Mouse (Mus musculus) central nervous system, embryonic 18 days (tissue): ENCODE data around the gene Uba3. TPM values are rescaled to one million over a fixed set of nuclear protein-coding genes. Genes with fewer than 3 reads are reported as not detected.

Experiments used
- polyA plus RNA-seq: library from polyadenylated mRNA; depleted of rRNA; stranded (reverse); fragments of >200 nt; gene quantifications from 2 replicates; pipeline ENCODE4 v1.2.3, GENCODE M21; 2012; rRNA removed

Uba3 gene
- 80.1 and 86.1 TPM in 2 replicates for polyA plus RNA-seq

DNA sequence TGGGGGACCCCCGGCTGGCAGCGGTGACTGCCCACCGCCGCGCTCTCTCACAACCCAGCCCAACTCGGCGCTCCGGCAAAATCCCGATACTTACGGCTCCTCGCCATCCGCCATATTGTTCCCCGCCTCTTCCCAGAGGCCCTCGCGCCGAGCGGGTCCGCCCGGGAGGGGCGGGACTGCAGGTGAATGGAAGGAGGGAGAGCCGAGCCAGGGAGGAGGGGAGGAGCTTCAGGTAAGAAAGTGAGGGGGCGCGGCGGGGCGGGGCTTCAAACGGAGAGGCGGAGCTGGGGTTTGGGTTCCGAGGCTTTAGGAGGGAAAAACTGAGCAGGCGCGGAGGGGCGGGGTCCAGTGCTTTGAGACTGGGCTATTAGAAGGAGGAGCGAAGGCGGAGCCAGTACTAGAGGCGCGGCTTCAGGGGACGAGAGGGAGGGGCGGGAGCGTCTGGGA, at the start of gene Uba3:
Gene Uba3, minus strand, starts transcription at position 209 of the 447 bp plus-strand sequence.

GRCm38 (mm10) chr6:97252711-97253221, 47.3 kb upstream of the Uba3 start, which contains the start of gene Lmod3:
Lmod3 (minus strand) TSS chr6:97252759.

DNA sequence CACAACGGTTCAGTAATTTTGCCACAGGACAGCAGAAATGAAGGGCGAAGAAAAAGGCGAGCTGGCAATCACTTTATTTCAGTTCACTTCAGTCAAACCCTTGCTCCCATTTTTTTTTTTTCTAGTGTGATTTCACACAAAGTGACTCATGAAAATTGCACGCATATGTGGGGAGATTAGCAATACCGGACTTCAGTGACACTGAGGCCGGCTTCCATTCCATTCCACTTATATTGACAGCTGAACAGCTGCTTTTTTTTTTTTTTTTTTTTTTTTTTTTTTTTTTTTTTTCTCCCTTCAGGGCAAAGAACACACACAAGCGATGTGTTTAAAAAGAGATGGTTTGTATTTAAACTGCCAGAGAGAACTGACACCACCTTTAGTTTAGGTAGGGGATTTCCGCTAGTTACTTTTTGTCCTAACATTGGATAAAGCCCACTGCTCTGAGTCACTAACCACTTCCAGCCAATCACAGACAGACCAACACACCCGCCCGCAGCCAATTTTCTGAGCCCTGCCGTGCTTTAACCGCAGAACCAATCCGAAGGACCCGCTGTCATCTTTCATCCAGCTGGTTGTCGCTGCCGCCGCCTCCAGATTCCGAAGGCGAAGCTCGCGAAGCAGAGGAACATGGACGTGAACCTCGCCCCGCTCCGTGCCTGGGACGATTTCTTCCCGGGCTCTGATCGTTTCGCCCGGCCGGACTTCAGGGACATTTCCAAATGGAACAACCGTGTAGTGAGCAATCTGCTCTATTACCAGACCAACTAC, 4.9 kb upstream of the Uba3 start, which contains the start of gene Arl6ip5:
Gene Arl6ip5, plus strand, starts transcription at position 499 of the 771 bp plus-strand sequence.

DNA sequence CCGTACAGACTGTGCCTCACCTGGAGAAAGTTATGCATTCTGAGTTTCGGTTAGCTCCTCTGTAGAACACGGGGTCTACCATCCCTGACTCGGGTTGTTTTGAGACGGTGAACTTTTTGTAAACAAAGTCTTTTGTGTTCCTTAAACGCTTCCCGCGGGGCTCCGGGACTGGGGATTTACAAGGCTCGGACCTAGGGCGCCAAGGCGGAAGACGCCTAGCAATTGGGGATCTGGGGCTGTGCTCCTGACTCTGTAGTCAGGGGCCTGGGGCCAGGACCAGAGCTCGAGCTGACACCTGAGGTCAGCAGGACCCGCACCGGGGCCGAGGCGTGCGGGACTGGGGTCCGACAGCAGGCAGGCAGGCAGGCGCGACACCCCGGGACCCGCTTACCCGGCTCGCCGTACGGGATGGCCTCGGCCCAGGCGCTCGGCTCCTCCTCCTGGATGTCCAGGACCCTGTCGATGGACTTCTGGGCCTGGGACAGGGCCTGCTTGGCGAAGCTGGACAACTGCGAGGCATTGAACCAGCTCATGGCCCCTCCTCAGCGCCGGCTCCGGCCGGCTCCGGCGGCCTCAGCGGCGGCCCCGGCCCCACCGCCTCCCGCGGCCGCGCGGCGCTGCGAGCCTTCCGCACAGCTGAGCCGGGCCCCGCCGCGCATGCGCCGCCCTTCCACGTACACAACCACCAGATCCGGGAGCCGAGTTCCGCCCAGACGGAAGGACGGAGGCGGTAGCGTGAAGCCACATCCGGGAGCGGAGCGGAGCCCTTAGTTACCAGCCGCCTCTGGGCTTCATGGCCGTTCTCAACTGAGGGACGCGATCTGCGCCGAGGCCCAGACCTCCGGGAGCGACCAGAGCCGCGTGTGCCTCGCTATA, 26.7 kb downstream of the Uba3 start, which contains the start of gene Tmf1:
Gene Tmf1, minus strand, starts transcription at position 632 of the 876 bp plus-strand sequence.

GRCm38 (mm10) chr6:97148383-97149251, 56.8 kb downstream of the Uba3 start, which contains the start of gene Eogt:
Eogt (minus strand) TSS chr6:97149182.

Other genes with a start within 250 kb of the Uba3 start
- 1.2 and 2.4 TPM in 2 replicates for gene Fam19a4, start 145.2 kb downstream of the Uba3 start, polyA plus RNA-seq
- gene Eogt, start 56.5 kb downstream of the Uba3 start, polyA plus RNA-seq: 22.4 and 25.0 TPM in 2 replicates
- gene Tmf1, start 26.5 kb downstream of the Uba3 start, polyA plus RNA-seq: 5.6 TPM in 2 replicates
- gene Arl6ip5, start 5.0 kb upstream of the Uba3 start, polyA plus RNA-seq: 159 and 162 TPM in 2 replicates
- 0.09 and 1.4 TPM in 2 replicates for gene Lmod3, start 47.1 kb upstream of the Uba3 start, polyA plus RNA-seq